Mouse (Mus musculus) liver, postnatal 0 days (tissue): ENCODE results near the gene Sphk2. TPM values are rescaled to one million over a fixed set of nuclear protein-coding genes. Genes with fewer than 3 reads are reported as not detected.

Experiments
- ATAC-seq: fragments of 200-750 bp; cut with Nextera tagmentation; 2 replicates; pipeline ENCODE4 v1.8.0; 2017; ENCODE audit warnings: mild to moderate bottlenecking, moderate library complexity
- DNase-seq: peaks from one replicate; pipeline ENCODE4 v3.0.0-alpha.2; 2016
- H3K27ac ChIP-seq: fragments of 300-500 bp; sonication (generic); 2 replicates; pipeline ENCODE4 v1.5.1; 2014; ENCODE audit warnings: antibody characterized with exemption, moderate library complexity, mild to moderate bottlenecking, low read depth
- H3K27me3 ChIP-seq: fragments of 300-500 bp; sonication (generic); 2 replicates; pipeline ENCODE4 v1.6.1; 2014; ENCODE audit warnings: low read length, control low read depth, mixed read lengths; ENCODE audit not compliant: insufficient read depth
- H3K36me3 ChIP-seq: fragments of 300-500 bp; sonication (generic); replicated peaks from 2 replicates; pipeline ENCODE4 v1.6.1; 2014; ENCODE audit warnings: mild to moderate bottlenecking, control low read depth, low read length, moderate library complexity, mixed read lengths; ENCODE audit not compliant: insufficient read depth
- H3K4me1 ChIP-seq: fragments of 300-500 bp; sonication (generic); 2 replicates; pipeline ENCODE4 v1.6.1; 2014; ENCODE audit warnings: antibody characterized with exemption, mild to moderate bottlenecking, control low read depth; ENCODE audit not compliant: insufficient read depth
- H3K4me2 ChIP-seq: fragments of 300-500 bp; sonication (generic); 2 replicates; pipeline ENCODE4 v1.6.1; 2014; ENCODE audit warnings: low read depth, mild to moderate bottlenecking, low read length, moderate library complexity, mixed read lengths
- H3K4me3 ChIP-seq: fragments of 300-500 bp; sonication (generic); 2 replicates; pipeline ENCODE4 v1.5.1; 2014; ENCODE audit warnings: low read depth, low read length
- H3K9ac ChIP-seq: fragments of 300-500 bp; sonication (generic); replicated peaks from 2 replicates; pipeline ENCODE4 v1.6.1; 2014; ENCODE audit warnings: mild to moderate bottlenecking, moderate library complexity
- H3K9me3 ChIP-seq: fragments of 300-500 bp; sonication (generic); 2 replicates; pipeline ENCODE4 v1.6.1; 2016; ENCODE audit warnings: mild to moderate bottlenecking, control low read depth, low read length, mixed read lengths
- CTCF ChIP-seq: sonication (generic); IDR thresholded peaks from 2 replicates; pipeline ENCODE4 v1.5.1; 2016; ENCODE audit warnings: antibody characterized with exemption, low read depth
- EP300 ChIP-seq: IDR thresholded peaks from 2 replicates; pipeline ENCODE4 v1.6.1; 2016; ENCODE audit warnings: antibody characterized with exemption, low read depth, mild to moderate bottlenecking
- WGBS: fragments of 180-500 bp; shearing (Covaris S2); extraction: QIAGEN DNeasy Blood & Tissue Kit; methylation state at CpG from one replicate; pipeline ENCODE4 v1.1.7; 2014; ENCODE audit not compliant: insufficient replicate concordance; 5-methylcytosine and 5-hydroxymethylcytosine counted together
- polyA plus RNA-seq: library from polyadenylated mRNA; unstranded; fragments of >200 nt; fragmentation: Nextera tagmentation; extraction: Ambion mirVana; gene quantifications from 2 replicates; pipeline ENCODE4 v1.2.1, GENCODE M21; 2015

Sphk2 gene
- polyA plus RNA-seq, 1 experiment from 2014 or later: 15.5 TPM

DNA sequence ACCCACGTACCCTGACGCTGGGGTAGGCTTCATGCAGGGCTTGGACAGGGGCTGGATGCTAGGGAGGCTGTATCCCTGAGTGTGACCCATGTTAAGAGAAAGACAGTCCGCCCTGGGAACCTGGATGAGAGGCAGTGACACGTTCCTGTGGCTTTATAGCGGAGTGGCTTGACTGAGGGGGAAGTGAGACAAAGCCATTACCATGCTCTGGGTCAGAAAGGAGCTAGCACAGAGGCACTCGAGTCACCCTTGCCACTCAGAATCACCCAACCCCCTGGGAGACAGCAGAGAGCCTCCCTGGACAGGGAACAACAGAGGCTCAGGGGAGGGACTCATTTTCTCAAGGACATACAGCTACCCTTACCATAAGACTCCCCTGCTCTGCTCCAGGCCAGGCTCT lies 28.7 kb downstream of the Sphk2 start:
- 53% methylated on average over 6 of the region's 6 CpGs for WGBS
- Histone ChIP-seq H3K27ac (no peak overlapping the region), H3K4me2 (no peak overlapping the region), H3K36me3 (no peaks in the 10 kb centered on the region), H3K9ac (no peak overlapping the region), H3K9me3 (no peaks in the 10 kb centered on the region), H3K27me3 (no peaks in the 10 kb centered on the region), H3K4me1 (no peaks in the 10 kb centered on the region), H3K4me3 (no peak overlapping the region)
- DNase-seq: no peak
- no peak for TF ChIP-seq CTCF
- TF ChIP-seq EP300: no peak
- no peak for ATAC-seq

DNA sequence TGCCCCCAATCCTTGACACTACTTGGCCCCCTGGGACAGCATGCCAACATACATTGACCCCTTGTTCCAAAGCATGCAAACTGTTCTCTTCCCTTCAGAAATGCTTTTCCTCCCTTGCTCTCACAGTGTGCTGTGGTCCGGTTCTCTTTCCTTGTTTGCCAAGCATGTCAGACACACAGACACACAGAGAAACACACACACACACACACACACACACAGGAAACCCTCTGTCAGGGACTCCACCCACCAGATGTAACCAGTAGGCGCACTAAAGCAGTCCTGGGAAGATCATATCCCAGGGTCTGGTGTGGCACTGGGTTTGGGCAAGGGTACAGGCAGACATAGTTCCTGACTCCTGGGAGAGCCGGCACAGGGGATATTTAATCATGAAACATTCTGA lies 31.0 kb downstream of the Sphk2 start:
- no peak overlapping the region for H3K4me2 ChIP-seq
- no peaks in the 10 kb centered on the region for H3K36me3 ChIP-seq
- TF ChIP-seq EP300 (no peak), CTCF (no peak)
- H3K4me3 ChIP-seq: no peak overlapping the region
- no peaks in the 10 kb centered on the region for H3K27me3 ChIP-seq
- no peak for ATAC-seq
- 56% methylated on average over 3 of the region's 3 CpGs for WGBS
- no peak for DNase-seq
- H3K9me3 ChIP-seq: no peaks in the 10 kb centered on the region
- H3K4me1 ChIP-seq: peaks cover 6% of the 10 kb centered on the region; the same call in 1 of the 2 replicates
- H3K9ac ChIP-seq: no peak overlapping the region
- no peak overlapping the region for H3K27ac ChIP-seq

DNA sequence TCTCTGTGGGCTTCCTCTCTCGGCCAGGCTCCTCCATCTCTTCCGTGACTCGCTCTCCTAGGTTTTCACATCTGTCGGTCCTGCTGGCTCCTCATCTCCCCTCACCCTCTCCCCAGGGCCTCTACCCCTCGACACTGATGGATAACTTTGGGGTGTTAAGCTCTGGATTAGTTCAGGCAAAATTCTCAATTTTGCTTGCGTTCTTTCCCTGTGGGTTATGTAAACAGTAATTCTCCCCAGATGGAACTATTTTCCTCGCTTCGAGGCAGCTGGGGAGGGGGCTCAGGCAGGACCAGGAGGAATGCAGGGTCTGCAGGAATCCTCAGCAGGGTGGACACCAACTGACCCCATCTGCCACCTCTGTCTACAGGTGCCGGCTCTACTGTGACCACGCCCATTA lies 32.0 kb downstream of the Sphk2 start:
- no peak for TF ChIP-seq CTCF
- TF ChIP-seq EP300: no peak
- Histone ChIP-seq H3K4me1 (peaks cover 13% of the 10 kb centered on the region), H3K4me3 (no peak overlapping the region), H3K36me3 (no peaks in the 10 kb centered on the region), H3K9me3 (no peaks in the 10 kb centered on the region), H3K27me3 (no peaks in the 10 kb centered on the region), H3K9ac (no peak overlapping the region), H3K4me2 (no peak overlapping the region), H3K27ac (no peak overlapping the region)
- DNase-seq (no peak), ATAC-seq (no peak)
- WGBS: 63% methylated on average over 10 of the region's 10 CpGs

DNA sequence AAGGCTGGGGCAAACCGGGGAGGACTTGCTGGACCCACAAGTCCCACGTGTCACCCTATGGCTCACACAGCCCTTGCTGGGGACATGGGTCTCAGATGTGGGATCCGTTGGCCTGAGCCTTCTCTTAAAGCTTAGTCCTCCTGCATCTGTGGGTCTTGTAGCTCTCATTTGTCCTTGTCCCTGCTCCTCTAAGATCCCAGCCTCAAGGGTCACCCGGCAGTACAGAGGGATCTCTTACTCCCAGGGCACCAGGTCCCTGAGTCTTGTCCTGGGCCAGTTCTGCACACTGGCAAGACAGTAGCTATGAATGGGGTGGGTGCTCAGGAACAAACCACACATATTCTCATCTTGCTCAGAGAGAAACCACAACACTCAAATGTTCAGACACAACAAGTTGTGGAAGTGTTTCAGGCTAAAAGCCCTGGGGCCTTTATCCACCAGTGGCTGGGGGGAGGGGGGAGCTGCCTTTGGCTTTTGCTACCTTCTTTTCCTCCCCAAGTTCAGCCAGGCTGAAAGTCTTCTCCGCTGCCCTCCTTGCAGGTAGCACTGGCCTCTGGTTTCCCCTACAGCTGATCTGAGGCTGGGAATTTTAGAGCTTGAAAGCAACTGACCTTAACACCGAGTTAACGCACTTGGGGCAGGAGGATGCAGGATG lies 34.3 kb downstream of the Sphk2 start, which contains the start of gene Ntn5:
Gene Ntn5, plus strand, starts transcription at position 627 of the 655 bp plus-strand sequence.
- no peak for ATAC-seq
- Histone ChIP-seq H3K4me2 (no peak within 1 kb of the TSS), H3K4me1 (peaks cover 16% of the 10 kb centered on the region)

DNA sequence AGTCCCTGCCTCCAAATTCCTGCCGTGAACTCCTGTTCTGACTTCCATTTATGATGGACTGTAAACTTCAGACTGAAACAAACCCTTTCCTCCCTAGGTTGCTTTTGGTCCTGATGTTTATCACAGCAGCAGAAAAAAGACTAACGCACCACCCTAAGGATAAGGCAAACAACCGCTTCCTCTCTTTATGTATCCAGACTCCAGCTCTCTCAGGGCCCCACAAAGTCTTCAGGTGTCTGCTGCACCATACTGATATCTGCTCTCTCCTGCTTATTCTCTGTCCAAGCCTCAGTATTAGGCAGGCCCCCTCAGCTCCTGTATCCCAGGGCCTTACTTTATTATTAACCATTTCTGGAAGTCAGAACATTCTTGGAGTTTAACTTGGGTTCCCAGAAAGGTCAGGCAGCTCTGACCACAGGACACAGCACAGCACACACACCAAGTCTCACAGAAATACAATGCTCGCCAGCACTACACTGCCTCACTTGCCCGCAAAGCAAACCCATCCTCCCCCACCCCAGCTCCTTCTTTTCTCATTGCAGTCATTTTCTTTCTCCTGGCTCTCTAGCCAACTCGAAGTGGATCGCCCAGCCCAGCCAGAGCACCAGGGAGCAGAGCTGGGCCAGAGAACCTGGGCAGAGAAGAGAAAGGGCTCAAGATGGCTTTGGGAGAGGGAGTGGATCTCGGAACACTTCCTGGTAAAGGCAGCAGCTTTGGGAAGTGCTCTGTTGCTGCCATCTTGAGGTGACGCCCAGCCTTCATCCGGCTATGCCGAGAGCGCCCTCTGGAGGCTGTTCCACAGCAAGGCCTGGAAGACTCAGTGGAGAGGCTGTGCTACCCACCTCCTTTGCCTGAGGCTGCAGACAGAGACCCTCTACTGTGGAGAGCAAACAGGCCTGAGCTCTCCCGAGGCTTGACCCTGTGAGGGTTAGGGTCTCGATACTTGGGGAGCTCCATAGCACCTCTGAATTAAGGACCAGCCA lies 35.4 kb downstream of the Sphk2 start:
- peak overlapping the region; percentile 15; the same call in 1 of the 2 replicates for H3K4me3 ChIP-seq
- 0 out of 2 replicates have a peak overlapping the region, but pooled peaks have one; percentile 22 for H3K27ac ChIP-seq
- DNase-seq (peak; percentile 89), ATAC-seq (peak; percentile 65)
- peak overlapping the region; percentile 59 for H3K4me2 ChIP-seq
- peak; percentile 99 for TF ChIP-seq CTCF
- TF ChIP-seq EP300: no peak
- WGBS: 26% methylated on average over 14 of the region's 14 CpGs
- H3K9ac ChIP-seq: peak overlapping the region; percentile 34; the same call in 1 of the 2 replicates
- no peaks in the 10 kb centered on the region for H3K9me3 ChIP-seq
- no peaks in the 10 kb centered on the region for H3K27me3 ChIP-seq
- H3K4me1 ChIP-seq: peaks cover 16% of the 10 kb centered on the region
- H3K36me3 ChIP-seq: no peaks in the 10 kb centered on the region

More for the DNA sequence above, 34.3 kb downstream of the Sphk2 start, which contains the start of gene Ntn5:
- Histone ChIP-seq H3K36me3 (no peaks in the 10 kb centered on the region), H3K9ac (no peak within 1 kb of the TSS), H3K9me3 (no peaks in the 10 kb centered on the region), H3K4me3 (no peak within 1 kb of the TSS), H3K27ac (no peak within 1 kb of the TSS), H3K27me3 (no peaks in the 10 kb centered on the region)
- no peak for TF ChIP-seq EP300
- no peak for TF ChIP-seq CTCF
- 69% methylated on average over 7 of the region's 7 CpGs for WGBS
- DNase-seq: no peak
